Mouse (Mus musculus): ENCODE measurements around the gene Cpt2. TPM values are rescaled to one million over a fixed set of nuclear protein-coding genes. Genes with fewer than 3 reads are reported as not detected.

The Cpt2 gene
- polyA plus RNA-seq, 1 experiment from 2014 or later, result 52.8 TPM

- no peak for DNase-seq (ENCODE audit: low spot score)
Observed at GRCm38 (mm10) chr4:107955691-107956090, 32.3 kb upstream of the Cpt2 start.

DNA sequence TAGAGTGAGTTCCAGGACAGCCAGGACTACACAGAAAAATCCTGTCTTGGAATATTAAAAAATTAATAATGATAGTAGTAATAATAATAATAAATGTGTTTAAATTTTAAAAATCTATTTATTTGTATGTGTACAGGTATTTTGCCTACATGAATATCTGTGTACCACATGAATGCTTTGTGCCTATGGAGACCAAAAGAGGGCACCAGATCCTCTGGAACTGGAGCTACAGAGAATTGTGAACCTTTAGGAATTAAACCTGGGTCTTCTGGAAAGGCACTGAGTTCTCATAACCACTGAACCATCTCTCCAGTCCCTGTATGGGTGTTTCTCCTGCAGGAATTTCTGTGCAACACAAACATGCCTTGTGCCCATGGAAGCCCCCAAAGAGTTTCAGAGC lies 29.4 kb upstream of the Cpt2 start:
- no peak overlapping the region for H3K9ac ChIP-seq (ENCODE audit: low read depth, low read length)
- no peaks in the 10 kb centered on the region for H3K27me3 ChIP-seq (replicated peaks; ENCODE audit: control insufficient read depth, insufficient read depth, low read length)
- no peaks in the 10 kb centered on the region for H3K4me1 ChIP-seq (replicated peaks; ENCODE audit: control insufficient read depth, insufficient read depth, low read length)
- DNase-seq (ENCODE audit: low spot score), result no peak
- H3K4me2 ChIP-seq, result no peak overlapping the region
- no peak for ATAC-seq (replicated peaks; ENCODE audit: low FRiP score)
- no peaks in the 10 kb centered on the region for H3K9me3 ChIP-seq (ENCODE audit: control insufficient read depth, low read length)
- H3K4me3 ChIP-seq (ENCODE audit: low read depth, low read length), result no peak overlapping the region
- no peaks in the 10 kb centered on the region for H3K36me3 ChIP-seq (ENCODE audit: control insufficient read depth, insufficient read depth, low read length)
- H3K27ac ChIP-seq (ENCODE audit: low read depth, low read length), result no peak overlapping the region

More at GRCm38 (mm10) chr4:107955691-107956090, 32.3 kb upstream of the Cpt2 start:
- Histone ChIP-seq H3K36me3 (ENCODE audit: control insufficient read depth, insufficient read depth, low read length) (no peaks in the 10 kb centered on the region), H3K4me2 (no peak overlapping the region), H3K27me3 (replicated peaks; ENCODE audit: control insufficient read depth, insufficient read depth, low read length) (no peaks in the 10 kb centered on the region), H3K4me3 (ENCODE audit: low read depth, low read length) (no peak overlapping the region), H3K9ac (ENCODE audit: low read depth, low read length) (no peak overlapping the region), H3K4me1 (replicated peaks; ENCODE audit: control insufficient read depth, insufficient read depth, low read length) (no peaks in the 10 kb centered on the region), H3K9me3 (ENCODE audit: control insufficient read depth, low read length) (no peaks in the 10 kb centered on the region), H3K27ac (ENCODE audit: low read depth, low read length) (no peak overlapping the region)
- no peak for ATAC-seq (replicated peaks; ENCODE audit: low FRiP score)
- WGBS, result 75% methylated on average over 5 of the region's 5 CpGs

GRCm38 (mm10) chr4:107949918-107950317 lies 26.5 kb upstream of the Cpt2 start:
- no peak for ATAC-seq (replicated peaks; ENCODE audit: low FRiP score)
- Histone ChIP-seq H3K9me3 (ENCODE audit: control insufficient read depth, low read length) (no peaks in the 10 kb centered on the region), H3K9ac (ENCODE audit: low read depth, low read length) (no peak overlapping the region), H3K4me3 (ENCODE audit: low read depth, low read length) (no peak overlapping the region), H3K36me3 (ENCODE audit: control insufficient read depth, insufficient read depth, low read length) (no peaks in the 10 kb centered on the region), H3K4me2 (no peak overlapping the region), H3K4me1 (replicated peaks; ENCODE audit: control insufficient read depth, insufficient read depth, low read length) (no peaks in the 10 kb centered on the region), H3K27me3 (replicated peaks; ENCODE audit: control insufficient read depth, insufficient read depth, low read length) (no peaks in the 10 kb centered on the region), H3K27ac (ENCODE audit: low read depth, low read length) (no peak overlapping the region)
- WGBS, result 83% methylated on average over 4 of the region's 4 CpGs
- no peak for DNase-seq (ENCODE audit: low spot score)

- H3K36me3 ChIP-seq (ENCODE audit: control insufficient read depth, insufficient read depth, low read length), result no peaks in the 10 kb centered on the region
- WGBS, result 76% methylated on average over 2 of the region's 2 CpGs
- ATAC-seq (replicated peaks; ENCODE audit: low FRiP score), result no peak
- DNase-seq (ENCODE audit: low spot score), result no peak
- no peak overlapping the region for H3K4me3 ChIP-seq (ENCODE audit: low read depth, low read length)
- H3K4me2 ChIP-seq, result no peak overlapping the region
- H3K9me3 ChIP-seq (ENCODE audit: control insufficient read depth, low read length), result no peaks in the 10 kb centered on the region
- no peaks in the 10 kb centered on the region for H3K27me3 ChIP-seq (replicated peaks; ENCODE audit: control insufficient read depth, insufficient read depth, low read length)
- H3K27ac ChIP-seq (ENCODE audit: low read depth, low read length), result no peak overlapping the region
- H3K4me1 ChIP-seq (replicated peaks; ENCODE audit: control insufficient read depth, insufficient read depth, low read length), result no peaks in the 10 kb centered on the region
- H3K9ac ChIP-seq (ENCODE audit: low read depth, low read length), result no peak overlapping the region
Observed at GRCm38 (mm10) chr4:107944141-107944540, 20.7 kb upstream of the Cpt2 start.

GRCm38 (mm10) chr4:107942741-107943140 lies 19.3 kb upstream of the Cpt2 start:
- Histone ChIP-seq H3K36me3 (ENCODE audit: control insufficient read depth, insufficient read depth, low read length) (no peaks in the 10 kb centered on the region), H3K4me1 (replicated peaks; ENCODE audit: control insufficient read depth, insufficient read depth, low read length) (no peaks in the 10 kb centered on the region), H3K4me3 (ENCODE audit: low read depth, low read length) (no peak overlapping the region), H3K9me3 (ENCODE audit: control insufficient read depth, low read length) (no peaks in the 10 kb centered on the region), H3K4me2 (no peak overlapping the region), H3K9ac (ENCODE audit: low read depth, low read length) (no peak overlapping the region), H3K27ac (ENCODE audit: low read depth, low read length) (no peak overlapping the region), H3K27me3 (replicated peaks; ENCODE audit: control insufficient read depth, insufficient read depth, low read length) (no peaks in the 10 kb centered on the region)
- WGBS, result 88% methylated on average over 7 of the region's 7 CpGs
- no peak for ATAC-seq (replicated peaks; ENCODE audit: low FRiP score)
- no peak for DNase-seq (ENCODE audit: low spot score)

DNA sequence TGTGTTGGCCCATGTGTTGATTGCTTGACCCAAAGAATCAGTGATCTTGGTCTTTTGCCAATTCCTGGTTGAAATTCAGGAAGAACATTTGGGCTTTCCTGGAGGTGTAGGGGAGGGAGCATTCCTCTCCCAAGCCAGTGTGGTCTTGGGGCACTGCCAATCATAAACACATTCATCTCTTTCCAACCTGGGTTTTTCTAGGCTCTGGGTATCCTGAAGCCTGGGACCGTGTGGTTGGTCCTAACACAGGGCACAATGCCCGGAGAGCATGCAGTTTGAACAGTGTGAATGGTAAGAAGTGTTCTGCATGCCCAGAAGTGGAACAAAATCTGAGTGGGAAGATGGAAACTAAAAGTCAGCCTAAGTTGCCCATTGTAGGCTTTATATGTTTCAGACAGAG lies 14.7 kb upstream of the Cpt2 start:
- no peak for DNase-seq (ENCODE audit: low spot score)
- H3K9me3 ChIP-seq (ENCODE audit: control insufficient read depth, low read length), result no peaks in the 10 kb centered on the region
- H3K36me3 ChIP-seq (ENCODE audit: control insufficient read depth, insufficient read depth, low read length), result no peaks in the 10 kb centered on the region
- no peak overlapping the region for H3K27ac ChIP-seq (ENCODE audit: low read depth, low read length)
- no peak for ATAC-seq (replicated peaks; ENCODE audit: low FRiP score)
- no peak overlapping the region for H3K4me3 ChIP-seq (ENCODE audit: low read depth, low read length)
- no peaks in the 10 kb centered on the region for H3K27me3 ChIP-seq (replicated peaks; ENCODE audit: control insufficient read depth, insufficient read depth, low read length)
- no peak overlapping the region for H3K4me2 ChIP-seq
- WGBS, result 84% methylated on average over 2 of the region's 2 CpGs
- no peak overlapping the region for H3K9ac ChIP-seq (ENCODE audit: low read depth, low read length)
- H3K4me1 ChIP-seq (replicated peaks; ENCODE audit: control insufficient read depth, insufficient read depth, low read length), result no peaks in the 10 kb centered on the region

DNA sequence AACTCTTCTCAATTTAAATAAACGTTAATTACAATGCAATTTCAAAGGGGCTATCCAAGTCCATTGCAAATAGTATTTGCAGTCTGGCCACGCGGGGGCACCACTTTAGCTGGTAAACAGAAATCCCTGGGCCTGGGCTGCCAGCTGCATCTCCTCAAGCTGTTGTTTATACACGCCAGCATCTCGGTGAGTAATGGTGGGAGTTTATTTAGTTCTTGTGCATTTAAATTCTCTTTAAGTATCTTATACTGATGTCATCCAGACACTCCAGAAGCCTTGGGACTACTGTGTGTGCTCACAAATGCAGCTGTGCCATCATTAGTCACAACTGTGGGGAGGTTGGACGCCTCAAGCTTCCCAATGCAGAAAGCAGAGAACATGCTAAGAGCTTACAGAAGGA lies 13.9 kb upstream of the Cpt2 start:
- ATAC-seq (replicated peaks; ENCODE audit: low FRiP score), result no peak
- H3K4me1 ChIP-seq (replicated peaks; ENCODE audit: control insufficient read depth, insufficient read depth, low read length), result no peaks in the 10 kb centered on the region
- DNase-seq (ENCODE audit: low spot score), result peak; percentile 61
- H3K9ac ChIP-seq (ENCODE audit: low read depth, low read length), result no peak overlapping the region
- H3K4me2 ChIP-seq, result no peak overlapping the region
- no peaks in the 10 kb centered on the region for H3K27me3 ChIP-seq (replicated peaks; ENCODE audit: control insufficient read depth, insufficient read depth, low read length)
- H3K36me3 ChIP-seq (ENCODE audit: control insufficient read depth, insufficient read depth, low read length), result no peaks in the 10 kb centered on the region
- H3K27ac ChIP-seq (ENCODE audit: low read depth, low read length), result no peak overlapping the region
- H3K4me3 ChIP-seq (ENCODE audit: low read depth, low read length), result no peak overlapping the region
- WGBS, result 30% methylated on average over 6 of the region's 6 CpGs
- no peaks in the 10 kb centered on the region for H3K9me3 ChIP-seq (ENCODE audit: control insufficient read depth, low read length)

- Histone ChIP-seq H3K4me2 (no peak overlapping the region), H3K9ac (ENCODE audit: low read depth, low read length) (no peak overlapping the region), H3K27ac (ENCODE audit: low read depth, low read length) (no peak overlapping the region), H3K4me3 (ENCODE audit: low read depth, low read length) (no peak overlapping the region), H3K4me1 (replicated peaks; ENCODE audit: control insufficient read depth, insufficient read depth, low read length) (no peaks in the 10 kb centered on the region), H3K36me3 (ENCODE audit: control insufficient read depth, insufficient read depth, low read length) (no peaks in the 10 kb centered on the region), H3K9me3 (ENCODE audit: control insufficient read depth, low read length) (no peaks in the 10 kb centered on the region), H3K27me3 (replicated peaks; ENCODE audit: control insufficient read depth, insufficient read depth, low read length) (no peaks in the 10 kb centered on the region)
- WGBS, result 53% methylated on average over 3 of the region's 3 CpGs
- ATAC-seq (replicated peaks; ENCODE audit: low FRiP score) (no peak), DNase-seq (ENCODE audit: low spot score) (no peak)
Observed at GRCm38 (mm10) chr4:107935254-107935653, 11.8 kb upstream of the Cpt2 start.

DNA sequence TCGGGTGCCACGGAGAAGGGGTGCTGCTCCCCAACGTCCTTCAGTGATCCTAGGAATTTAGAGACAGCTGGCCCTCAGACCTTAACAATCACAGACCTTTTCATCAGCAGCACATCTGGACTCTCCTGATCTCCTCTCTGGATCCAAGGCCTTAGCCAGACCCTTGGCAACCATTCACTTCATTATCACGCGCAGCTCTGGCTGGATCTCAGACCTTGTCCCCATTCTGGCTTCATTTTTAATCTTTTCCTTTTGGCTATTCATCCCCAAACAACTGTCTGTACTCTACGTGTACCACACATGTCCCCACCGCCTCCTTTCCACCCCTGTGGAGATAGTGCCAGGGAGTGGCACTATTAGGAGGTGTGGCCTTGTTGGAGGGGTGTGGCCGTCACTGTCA lies 9.8 kb upstream of the Cpt2 start:
- Histone ChIP-seq H3K4me2 (no peak overlapping the region), H3K27ac (ENCODE audit: low read depth, low read length) (no peak overlapping the region), H3K9ac (ENCODE audit: low read depth, low read length) (no peak overlapping the region), H3K4me1 (replicated peaks; ENCODE audit: control insufficient read depth, insufficient read depth, low read length) (peaks cover 4% of the 10 kb centered on the region), H3K4me3 (ENCODE audit: low read depth, low read length) (no peak overlapping the region), H3K9me3 (ENCODE audit: control insufficient read depth, low read length) (no peaks in the 10 kb centered on the region), H3K36me3 (ENCODE audit: control insufficient read depth, insufficient read depth, low read length) (no peaks in the 10 kb centered on the region), H3K27me3 (replicated peaks; ENCODE audit: control insufficient read depth, insufficient read depth, low read length) (no peaks in the 10 kb centered on the region)
- no peak for ATAC-seq (replicated peaks; ENCODE audit: low FRiP score)
- DNase-seq (ENCODE audit: low spot score), result no peak
- WGBS, result 73% methylated on average over 8 of the region's 8 CpGs
